ENCODE assay signal across 10 mouse cellular contexts in the genomic region with DNA sequence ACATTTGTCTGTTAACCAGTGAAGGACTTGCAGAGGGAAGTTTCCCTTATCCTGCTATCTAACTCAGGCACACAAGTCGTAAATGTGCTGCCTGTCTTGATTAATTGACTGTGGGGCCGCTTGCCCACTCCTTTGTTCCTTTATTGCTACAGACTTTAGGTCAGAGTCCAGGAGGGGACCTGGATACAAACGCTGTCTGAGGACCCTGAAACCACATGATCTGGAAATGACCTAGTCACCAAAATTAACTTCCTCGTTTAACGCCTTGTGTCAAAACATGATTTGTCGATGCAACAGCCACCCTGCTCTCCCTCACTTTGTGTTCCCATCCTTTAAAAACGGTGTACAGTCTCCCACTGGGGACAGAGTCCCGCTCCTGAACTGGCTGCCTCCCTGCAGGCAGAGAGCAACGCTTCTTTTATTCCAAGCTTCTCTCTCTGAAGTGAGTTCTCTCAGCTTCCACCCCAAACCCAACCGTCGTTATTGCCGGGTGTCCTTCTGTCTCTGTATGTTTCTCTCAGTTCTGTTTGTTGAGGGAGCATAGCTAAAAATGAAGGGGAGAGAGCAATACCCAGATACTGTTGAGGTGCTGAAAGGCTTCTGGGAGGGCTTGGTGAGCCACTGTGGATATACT. TPM values are rescaled to one million over a fixed set of nuclear protein-coding genes. Genes with fewer than 3 reads are reported as not detected.
A peak's percentile ranks its signal among the peaks of the same experiment; 100 is the strongest.
DNase-seq lines count a peak whose midpoint lies in the region; ATAC-seq and TF ChIP-seq lines count a peak whose summit lies in the region.
"Had no signal": no experiment of that assay in that cellular context is flagged by ENCODE, and none has a peak within 500 bp of the region (broad histone marks: within the 10 kb centered on the region; RNA-seq: fewer than 3 reads in every experiment).

No protein-coding gene starts in this region.

- no peaks in the 10 kb centered on the region for H3K27me3 ChIP-seq in intestine, embryonic 16.5 days (replicated peaks; ENCODE audit: control insufficient read depth, insufficient read depth, low read length)
- no peaks in the 10 kb centered on the region for H3K27me3 ChIP-seq in liver, embryonic 16.5 days (ENCODE audit: control insufficient read depth, insufficient read depth, low read depth, low read length)

- H3K9ac ChIP-seq in ES-E14 (ENCODE audit: insufficient read depth, low read depth, low read length, poor library complexity, severe bottlenecking): peak overlapping the region; percentile 26; the same call in 1 of the 2 replicates
- peak overlapping the region; percentile 37 for H3K9ac ChIP-seq in intestine, embryonic 16.5 days (ENCODE audit: low read depth, low read length)
- peak overlapping the region; percentile 49; the same call in 1 of the 2 replicates for H3K9ac ChIP-seq in liver, embryonic 16.5 days (ENCODE audit: low read depth, low read length)

- no peaks in the 10 kb centered on the region; the same call in 1 of the 2 replicates for H3K9me3 ChIP-seq in ES-E14 (ENCODE audit: control insufficient read depth, insufficient read depth, low read depth, low read length)
- H3K9me3 ChIP-seq in intestine, embryonic 16.5 days (ENCODE audit: control insufficient read depth, low read length): 0 out of 2 replicates have a peak, but pooled peaks cover 10% of the 10 kb centered on the region
- H3K9me3 ChIP-seq in liver, embryonic 16.5 days (replicated peaks; ENCODE audit: control insufficient read depth, low read length): no peaks in the 10 kb centered on the region; the same call in 1 of the 2 replicates

- DNase-seq in 416B (ENCODE audit: low read depth) (peak; percentile 40), ES-E14 (ENCODE audit: low read depth, low spot score) (no peak)
- no peak for DNase-seq in frontal cortex, postnatal 14 days (ENCODE audit: low spot score in 2 of 2)
- DNase-seq in layer of hippocampus, adult 11-12 months (ENCODE audit: low spot score): no peak
- DNase-seq in gastrocnemius, postnatal 4 days (ENCODE audit: low spot score in 2 of 2): no peak
- no peak for DNase-seq in layer of hippocampus, adult 9-11 months
- DNase-seq: lung, postnatal 14 days had no signal

- no peak overlapping the region for H3K27ac ChIP-seq in ES-E14 (ENCODE audit: insufficient read depth, low read depth, low read length, poor library complexity, severe bottlenecking)
- H3K27ac ChIP-seq in intestine, embryonic 16.5 days (ENCODE audit: low read length): peak overlapping the region; percentile 94
- peak overlapping the region; percentile 87 for H3K27ac ChIP-seq in liver, embryonic 16.5 days (ENCODE audit: low read length)

- no peaks in the 10 kb centered on the region for H3K36me3 ChIP-seq in ES-E14 (ENCODE audit: control insufficient read depth, insufficient read depth, low read length, poor library complexity, severe bottlenecking)
- no peaks in the 10 kb centered on the region for H3K36me3 ChIP-seq in intestine, embryonic 16.5 days (ENCODE audit: control insufficient read depth, insufficient read depth, low read length)
- H3K36me3 ChIP-seq in liver, embryonic 16.5 days (ENCODE audit: control insufficient read depth, insufficient read depth): no peaks in the 10 kb centered on the region

- ATAC-seq in intestine, embryonic 16.5 days: peak; percentile 87
- ATAC-seq in liver, embryonic 16.5 days (ENCODE audit: low read depth): peak; percentile 64
- ATAC-seq: hindbrain, embryonic 16.5 days had no signal

- H3K4me2 ChIP-seq in intestine, embryonic 16.5 days (ENCODE audit: low read depth, low read length): peak overlapping the region; percentile 14
- peak overlapping the region; percentile 57 for H3K4me2 ChIP-seq in liver, embryonic 16.5 days (ENCODE audit: low read depth, low read length)

- peaks cover 0 to 14% of the 10 kb centered on the region in 2 experiments; a peak in 2 of 4 replicates for H3K4me1 ChIP-seq in ES-E14 (ENCODE audit: control insufficient read depth in 2 of 2, insufficient read depth in 2 of 2, low read length in 2 of 2, poor library complexity in 1 of 2)
- peaks cover 20% of the 10 kb centered on the region for H3K4me1 ChIP-seq in intestine, embryonic 16.5 days (ENCODE audit: control insufficient read depth, insufficient read depth, low read length)
- H3K4me1 ChIP-seq in liver, embryonic 16.5 days (ENCODE audit: control insufficient read depth, low read depth, low read length): peaks cover 36% of the 10 kb centered on the region

- in situ Hi-C loops in ES-E14 (cut with MboI; ENCODE audit: low sequenced_read_pairs in 2 of 2, unreplicated experiment in 2 of 2): no loop called here

- whole genome bisulfite sequencing in intestine, embryonic 16.5 days: 9% methylated on average over 12 of the region's 12 CpGs
- 7% methylated on average over 12 of the region's 12 CpGs for WGBS in liver, embryonic 16.5 days (ENCODE audit: insufficient replicate concordance)

- no peak overlapping the region for H3K4me3 ChIP-seq in ES-E14 (ENCODE audit: insufficient read depth in 1 of 2, low read depth in 1 of 2, low read length in 2 of 2, poor library complexity in 1 of 2, severe bottlenecking in 1 of 2)
- peak overlapping the region; percentile 23 for H3K4me3 ChIP-seq in intestine, embryonic 16.5 days (ENCODE audit: low read length)
- peak overlapping the region; percentile 30 for H3K4me3 ChIP-seq in liver, embryonic 16.5 days (ENCODE audit: low read depth, low read length)

TF ChIP-seq in ES-E14, 5 proteins besides CTCF, POLR2A, EP300 and RAD21:
- TF ChIP-seq ZC3H11A (IDR thresholded peaks at IDR 0.05; ENCODE audit: borderline replicate concordance, low read depth, low read length) (no peak), MAFK (IDR thresholded peaks at IDR 0.05; ENCODE audit: insufficient read depth, low read depth, low read length) (no peak), CHD2 (IDR thresholded peaks at IDR 0.05; ENCODE audit: low read depth, low read length) (no peak), HCFC1 (IDR thresholded peaks at IDR 0.05; ENCODE audit: borderline replicate concordance, insufficient read depth, low read length) (no peak), ZNF384 (IDR thresholded peaks at IDR 0.05; ENCODE audit: low read depth, low read length) (no peak)

RNA-seq across cellular contexts. Expression of gene Morc3, which starts 13.1 kb away (rescaled TPM):
- total RNA-seq in ES-E14 (2012; rRNA removed): 90.3 and 98.4 TPM in 2 replicates
- 26.9 and 33.3 TPM in 2 replicates for polyA plus RNA-seq in intestine, embryonic 16.5 days (2015; fragmentation: Nextera tagmentation; extraction: Ambion mirVana)
- 15.7 and 16.4 TPM in 2 replicates for polyA plus RNA-seq in liver, embryonic 16.5 days (2015; fragmentation: Nextera tagmentation; extraction: Ambion mirVana)
- total RNA-seq in gastrocnemius, postnatal 4 days (2021): 10 to 100 TPM; 35.5 to 50.6 TPM

Comparison
In these comparisons a context has a peak if more than half of its experiments do, and no peak if none do; other contexts are left out.
1. H3K4me3 ChIP-seq: peak in intestine, embryonic 16.5 days (single experiment) and liver, embryonic 16.5 days (single experiment); none in ES-E14 (0 of 2).
2. Peak in every context shown above with its lines, with median percentiles within 50 percentile points of each other: H3K9ac ChIP-seq.